Mouse (Mus musculus): ENCODE results near the gene Pros1. TPM values are rescaled to one million over a fixed set of nuclear protein-coding genes. Genes with fewer than 3 reads are reported as not detected.

Gene Pros1
- polyA plus RNA-seq, 1 experiment from 2014 or later, result 12.6 TPM

DNA sequence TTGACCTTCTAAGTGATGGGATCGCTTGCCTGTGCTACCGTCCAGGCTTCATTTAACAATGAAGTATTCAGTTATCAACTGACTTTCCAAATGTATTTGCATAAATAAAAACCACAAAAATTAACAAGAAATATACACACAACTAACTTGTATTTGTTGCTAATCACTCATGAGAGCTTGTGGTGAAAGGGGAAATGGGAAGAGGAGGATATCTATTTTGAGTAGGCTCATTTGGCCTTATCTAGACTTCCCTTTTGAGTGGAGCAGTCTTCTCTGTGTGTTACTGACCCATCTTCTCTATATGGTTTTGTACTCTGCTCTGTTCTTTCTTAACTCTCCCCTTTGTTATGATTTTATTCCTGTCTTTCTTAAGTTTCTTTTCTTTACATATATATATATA, 2.2 kb downstream of the Pros1 start:
- Histone ChIP-seq H3K9me3 (replicated peaks; ENCODE audit: control insufficient read depth, low read length) (no peaks in the 10 kb centered on the region), H3K36me3 (ENCODE audit: control insufficient read depth, insufficient read depth) (no peaks in the 10 kb centered on the region), H3K4me3 (ENCODE audit: low read depth, low read length) (no peak overlapping the region), H3K4me1 (ENCODE audit: control insufficient read depth, low read depth, low read length) (no peaks in the 10 kb centered on the region; the same call in 1 of the 2 replicates), H3K9ac (ENCODE audit: low read depth, low read length) (no peak overlapping the region), H3K4me2 (ENCODE audit: low read depth, low read length) (no peak overlapping the region), H3K27me3 (ENCODE audit: control insufficient read depth, insufficient read depth, low read depth, low read length) (no peaks in the 10 kb centered on the region), H3K27ac (ENCODE audit: low read length) (no peak overlapping the region)
- ATAC-seq (ENCODE audit: low read depth), result no peak
- 48% methylated on average over 2 of the region's 2 CpGs for WGBS (ENCODE audit: insufficient replicate concordance)

DNA sequence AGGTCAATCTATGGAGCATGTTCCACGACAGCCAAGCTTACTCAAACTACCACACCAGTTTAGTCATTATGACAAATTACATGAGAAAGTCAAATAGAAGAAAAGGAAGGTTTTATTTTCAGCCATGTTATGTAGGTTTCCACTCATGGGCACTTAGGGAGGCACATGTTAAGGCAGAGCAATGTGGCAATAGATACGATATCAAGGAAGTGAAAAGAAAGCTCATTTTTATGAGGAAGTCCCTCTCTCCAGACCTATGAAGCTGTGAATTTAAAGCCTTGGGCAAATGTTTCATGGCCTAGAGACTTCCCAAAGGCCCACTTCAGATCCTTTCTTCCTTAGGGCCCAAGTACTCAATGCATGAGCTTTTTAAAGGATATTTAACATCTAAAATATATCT, 3.4 kb downstream of the Pros1 start:
- H3K27me3 ChIP-seq (ENCODE audit: control insufficient read depth, insufficient read depth, low read depth, low read length), result no peaks in the 10 kb centered on the region
- no peak overlapping the region for H3K9ac ChIP-seq (ENCODE audit: low read depth, low read length)
- H3K4me2 ChIP-seq (ENCODE audit: low read depth, low read length), result no peak overlapping the region
- no peaks in the 10 kb centered on the region for H3K9me3 ChIP-seq (replicated peaks; ENCODE audit: control insufficient read depth, low read length)
- H3K27ac ChIP-seq (ENCODE audit: low read length), result no peak overlapping the region
- no peaks in the 10 kb centered on the region for H3K36me3 ChIP-seq (ENCODE audit: control insufficient read depth, insufficient read depth)
- no peaks in the 10 kb centered on the region; the same call in 1 of the 2 replicates for H3K4me1 ChIP-seq (ENCODE audit: control insufficient read depth, low read depth, low read length)
- ATAC-seq (ENCODE audit: low read depth), result no peak
- 59% methylated on average over 2 of the region's 2 CpGs for WGBS (ENCODE audit: insufficient replicate concordance)
- no peak overlapping the region for H3K4me3 ChIP-seq (ENCODE audit: low read depth, low read length)

DNA sequence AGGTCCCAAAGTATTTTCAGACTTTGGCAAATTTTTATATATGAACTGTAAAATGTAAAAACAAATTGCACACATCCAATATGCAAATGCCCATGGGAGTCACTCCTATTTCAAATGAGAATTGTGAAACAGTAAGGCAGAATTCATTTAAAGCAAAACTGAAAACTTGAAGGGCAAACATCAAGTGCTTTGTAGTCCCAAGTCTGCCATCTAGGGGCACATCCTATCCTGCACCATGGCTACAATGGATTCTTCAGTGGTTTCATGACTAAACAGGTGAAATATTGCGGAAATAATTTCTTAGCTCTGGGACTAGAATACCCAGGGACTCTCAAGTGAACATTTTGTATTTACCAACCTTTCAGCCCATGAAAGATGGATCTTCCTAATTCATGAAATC, 3.9 kb downstream of the Pros1 start:
- no peaks in the 10 kb centered on the region for H3K27me3 ChIP-seq (ENCODE audit: control insufficient read depth, insufficient read depth, low read depth, low read length)
- no peaks in the 10 kb centered on the region; the same call in 1 of the 2 replicates for H3K4me1 ChIP-seq (ENCODE audit: control insufficient read depth, low read depth, low read length)
- H3K36me3 ChIP-seq (ENCODE audit: control insufficient read depth, insufficient read depth), result no peaks in the 10 kb centered on the region
- WGBS (ENCODE audit: insufficient replicate concordance), result 69% methylated on average over 1 of the region's 1 CpGs
- no peak for ATAC-seq (ENCODE audit: low read depth)
- H3K9me3 ChIP-seq (replicated peaks; ENCODE audit: control insufficient read depth, low read length), result no peaks in the 10 kb centered on the region
- H3K27ac ChIP-seq (ENCODE audit: low read length), result no peak overlapping the region
- H3K4me2 ChIP-seq (ENCODE audit: low read depth, low read length), result no peak overlapping the region
- H3K4me3 ChIP-seq (ENCODE audit: low read depth, low read length), result no peak overlapping the region
- no peak overlapping the region for H3K9ac ChIP-seq (ENCODE audit: low read depth, low read length)

DNA sequence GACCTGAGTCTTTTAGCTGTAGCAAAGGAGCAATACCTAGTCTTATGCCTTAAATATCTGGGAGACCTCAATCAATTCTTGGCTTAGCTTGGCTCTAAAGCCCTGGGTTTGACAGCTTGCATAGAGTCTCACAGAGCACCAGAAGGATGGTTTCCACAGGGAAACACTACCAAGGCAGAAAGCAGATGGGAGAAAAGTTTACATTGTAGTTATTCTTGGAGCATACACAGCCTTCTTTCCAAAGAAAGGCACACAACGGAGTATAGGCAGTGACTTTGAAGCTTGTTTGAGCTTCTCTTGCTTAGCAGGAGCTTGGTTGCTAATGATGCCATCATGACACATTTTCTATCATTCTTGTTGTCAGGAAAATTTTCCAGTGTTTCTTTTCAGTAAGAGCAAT, 6.0 kb downstream of the Pros1 start:
- no peak overlapping the region for H3K4me2 ChIP-seq (ENCODE audit: low read depth, low read length)
- no peak overlapping the region for H3K4me3 ChIP-seq (ENCODE audit: low read depth, low read length)
- H3K4me1 ChIP-seq (ENCODE audit: control insufficient read depth, low read depth, low read length), result no peaks in the 10 kb centered on the region
- no peaks in the 10 kb centered on the region for H3K27me3 ChIP-seq (ENCODE audit: control insufficient read depth, insufficient read depth, low read depth, low read length)
- no peak overlapping the region for H3K27ac ChIP-seq (ENCODE audit: low read length)
- H3K9ac ChIP-seq (ENCODE audit: low read depth, low read length), result no peak overlapping the region
- H3K9me3 ChIP-seq (replicated peaks; ENCODE audit: control insufficient read depth, low read length), result no peaks in the 10 kb centered on the region
- H3K36me3 ChIP-seq (ENCODE audit: control insufficient read depth, insufficient read depth), result no peaks in the 10 kb centered on the region
- 62% methylated on average over 1 of the region's 1 CpGs for WGBS (ENCODE audit: insufficient replicate concordance)
- ATAC-seq (ENCODE audit: low read depth), result no peak

DNA sequence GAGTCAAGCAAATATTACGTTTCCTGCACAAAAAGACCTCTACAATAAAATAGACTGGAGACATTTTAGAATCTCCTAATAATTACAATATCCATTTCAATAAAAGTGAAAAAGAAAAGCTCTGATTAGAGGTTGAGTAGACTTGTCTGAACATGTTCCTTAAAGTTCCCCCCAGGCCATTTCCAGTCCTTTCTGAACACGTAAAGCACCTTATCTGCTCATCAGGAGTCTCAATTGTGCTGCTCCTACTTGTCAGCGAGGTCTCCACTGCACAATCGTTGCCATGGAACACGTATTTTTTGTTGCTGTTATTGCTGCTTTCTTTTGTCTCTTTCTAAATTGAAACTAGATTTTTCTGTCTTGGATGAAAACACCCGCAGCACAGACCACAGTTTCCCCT, 7.3 kb downstream of the Pros1 start:
- no peaks in the 10 kb centered on the region for H3K27me3 ChIP-seq (ENCODE audit: control insufficient read depth, insufficient read depth, low read depth, low read length)
- no peaks in the 10 kb centered on the region for H3K36me3 ChIP-seq (ENCODE audit: control insufficient read depth, insufficient read depth)
- no peak overlapping the region for H3K9ac ChIP-seq (ENCODE audit: low read depth, low read length)
- no peaks in the 10 kb centered on the region for H3K4me1 ChIP-seq (ENCODE audit: control insufficient read depth, low read depth, low read length)
- ATAC-seq (ENCODE audit: low read depth), result no peak
- 35% methylated on average over 6 of the region's 6 CpGs for WGBS (ENCODE audit: insufficient replicate concordance)
- H3K4me2 ChIP-seq (ENCODE audit: low read depth, low read length), result no peak overlapping the region
- no peak overlapping the region for H3K27ac ChIP-seq (ENCODE audit: low read length)
- no peaks in the 10 kb centered on the region for H3K9me3 ChIP-seq (replicated peaks; ENCODE audit: control insufficient read depth, low read length)
- H3K4me3 ChIP-seq (ENCODE audit: low read depth, low read length), result no peak overlapping the region

DNA sequence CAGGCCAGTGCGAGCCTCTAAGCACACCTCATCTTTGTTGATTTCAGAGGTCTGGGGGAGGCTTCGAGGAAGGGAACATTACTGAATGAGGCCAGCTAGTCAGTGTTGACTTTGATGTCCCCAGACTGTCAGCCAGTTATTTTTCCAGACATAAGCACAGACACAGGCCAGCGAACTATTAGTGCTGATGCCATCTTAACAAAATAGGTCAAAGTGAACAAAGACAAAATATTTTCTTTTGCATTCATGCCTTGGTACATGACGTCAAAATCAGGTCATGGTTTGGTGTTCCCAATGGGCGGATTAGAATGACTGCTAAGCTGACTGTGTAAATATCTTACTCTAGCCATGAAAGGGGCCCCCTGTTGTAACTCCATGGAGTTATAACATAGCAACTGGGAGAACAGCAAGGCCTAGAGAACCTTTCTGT, 18.6 kb downstream of the Pros1 start:
- no peak overlapping the region for H3K27ac ChIP-seq (ENCODE audit: low read length)
- ATAC-seq (ENCODE audit: low read depth), result no peak
- no peak overlapping the region for H3K9ac ChIP-seq (ENCODE audit: low read depth, low read length)
- WGBS (ENCODE audit: insufficient replicate concordance), result 64% methylated on average over 5 of the region's 5 CpGs
- H3K27me3 ChIP-seq (ENCODE audit: control insufficient read depth, insufficient read depth, low read depth, low read length), result no peaks in the 10 kb centered on the region
- H3K4me1 ChIP-seq (ENCODE audit: control insufficient read depth, low read depth, low read length), result no peaks in the 10 kb centered on the region
- H3K36me3 ChIP-seq (ENCODE audit: control insufficient read depth, insufficient read depth), result no peaks in the 10 kb centered on the region
- no peak overlapping the region for H3K4me2 ChIP-seq (ENCODE audit: low read depth, low read length)
- H3K9me3 ChIP-seq (replicated peaks; ENCODE audit: control insufficient read depth, low read length), result no peaks in the 10 kb centered on the region
- no peak overlapping the region for H3K4me3 ChIP-seq (ENCODE audit: low read depth, low read length)

DNA sequence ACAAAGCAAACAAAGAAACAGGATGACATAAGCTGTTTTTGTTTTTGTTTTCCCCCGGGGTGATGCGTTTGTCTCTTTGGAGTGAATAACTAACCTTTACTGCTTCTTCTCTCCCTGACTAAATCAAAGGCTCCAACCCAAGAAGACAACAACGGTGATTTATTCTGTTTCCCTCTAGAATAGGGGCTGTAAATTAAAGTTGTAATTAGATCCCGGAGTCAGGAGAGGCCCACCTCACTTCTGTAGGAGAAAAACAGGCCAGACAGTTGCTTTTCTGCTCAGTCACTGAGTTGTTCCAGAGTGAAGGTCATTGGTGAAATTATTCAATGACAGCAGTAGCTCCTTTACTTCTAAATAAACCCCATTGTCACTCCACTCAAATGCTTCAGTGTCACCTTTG, 19.1 kb downstream of the Pros1 start:
- H3K9me3 ChIP-seq (replicated peaks; ENCODE audit: control insufficient read depth, low read length), result no peaks in the 10 kb centered on the region
- no peak for ATAC-seq (ENCODE audit: low read depth)
- H3K4me3 ChIP-seq (ENCODE audit: low read depth, low read length), result no peak overlapping the region
- no peak overlapping the region for H3K9ac ChIP-seq (ENCODE audit: low read depth, low read length)
- no peaks in the 10 kb centered on the region for H3K4me1 ChIP-seq (ENCODE audit: control insufficient read depth, low read depth, low read length)
- WGBS (ENCODE audit: insufficient replicate concordance), result 53% methylated on average over 4 of the region's 4 CpGs
- no peak overlapping the region for H3K4me2 ChIP-seq (ENCODE audit: low read depth, low read length)
- H3K27me3 ChIP-seq (ENCODE audit: control insufficient read depth, insufficient read depth, low read depth, low read length), result no peaks in the 10 kb centered on the region
- H3K27ac ChIP-seq (ENCODE audit: low read length), result no peak overlapping the region
- H3K36me3 ChIP-seq (ENCODE audit: control insufficient read depth, insufficient read depth), result no peaks in the 10 kb centered on the region

DNA sequence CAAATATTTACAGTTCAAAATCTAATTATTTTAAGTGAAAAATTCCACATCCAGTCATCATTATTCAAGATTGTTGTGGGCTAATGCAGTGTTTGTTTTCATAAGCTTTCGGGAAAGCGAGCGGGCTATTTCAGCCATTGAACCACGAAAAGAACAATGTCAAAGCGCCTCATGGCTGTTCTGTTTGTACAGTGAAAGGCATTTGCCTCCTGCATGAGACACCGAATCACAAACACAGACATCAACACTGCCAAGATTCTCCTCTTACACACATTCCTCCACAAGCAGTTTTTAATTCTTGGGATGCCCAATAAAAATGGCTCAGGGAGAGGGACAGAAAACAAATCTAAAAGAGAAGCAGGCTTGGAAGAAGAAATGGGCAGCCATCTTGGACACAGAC, 20.0 kb downstream of the Pros1 start:
- no peak for ATAC-seq (ENCODE audit: low read depth)
- Histone ChIP-seq H3K9ac (ENCODE audit: low read depth, low read length) (no peak overlapping the region), H3K4me3 (ENCODE audit: low read depth, low read length) (no peak overlapping the region), H3K4me2 (ENCODE audit: low read depth, low read length) (no peak overlapping the region), H3K9me3 (replicated peaks; ENCODE audit: control insufficient read depth, low read length) (no peaks in the 10 kb centered on the region), H3K36me3 (ENCODE audit: control insufficient read depth, insufficient read depth) (no peaks in the 10 kb centered on the region), H3K4me1 (ENCODE audit: control insufficient read depth, low read depth, low read length) (no peaks in the 10 kb centered on the region), H3K27me3 (ENCODE audit: control insufficient read depth, insufficient read depth, low read depth, low read length) (no peaks in the 10 kb centered on the region), H3K27ac (ENCODE audit: low read length) (no peak overlapping the region)
- WGBS (ENCODE audit: insufficient replicate concordance), result 62% methylated on average over 6 of the region's 6 CpGs

DNA sequence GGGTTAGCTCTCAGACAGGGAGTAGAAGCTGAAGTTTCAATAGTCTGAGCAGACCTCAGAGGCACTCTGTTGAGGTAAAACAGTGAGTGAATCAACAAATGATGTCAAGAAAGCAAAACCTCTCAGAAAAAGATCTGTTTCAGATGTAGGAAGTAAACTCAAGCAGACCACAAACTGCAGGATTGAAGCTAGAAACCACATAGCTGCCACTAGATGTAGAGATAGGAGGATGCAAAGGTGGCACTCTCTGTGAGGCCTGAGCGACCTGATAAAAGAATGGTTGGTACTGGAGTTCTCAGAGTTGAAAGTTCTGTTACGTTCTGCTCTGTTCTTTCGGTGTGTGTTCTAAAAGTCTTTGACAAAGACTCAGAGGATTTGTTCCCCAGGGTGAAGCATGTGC, 41.7 kb downstream of the Pros1 start:
- H3K9ac ChIP-seq (ENCODE audit: low read depth, low read length), result no peak overlapping the region
- 52% methylated on average over 3 of the region's 3 CpGs for WGBS (ENCODE audit: insufficient replicate concordance)
- H3K36me3 ChIP-seq (ENCODE audit: control insufficient read depth, insufficient read depth), result no peaks in the 10 kb centered on the region
- no peak overlapping the region for H3K4me2 ChIP-seq (ENCODE audit: low read depth, low read length)
- H3K9me3 ChIP-seq (replicated peaks; ENCODE audit: control insufficient read depth, low read length), result no peaks in the 10 kb centered on the region
- ATAC-seq (ENCODE audit: low read depth), result no peak
- H3K4me3 ChIP-seq (ENCODE audit: low read depth, low read length), result no peak overlapping the region
- H3K27ac ChIP-seq (ENCODE audit: low read length), result no peak overlapping the region
- no peaks in the 10 kb centered on the region for H3K27me3 ChIP-seq (ENCODE audit: control insufficient read depth, insufficient read depth, low read depth, low read length)
- no peaks in the 10 kb centered on the region for H3K4me1 ChIP-seq (ENCODE audit: control insufficient read depth, low read depth, low read length)

DNA sequence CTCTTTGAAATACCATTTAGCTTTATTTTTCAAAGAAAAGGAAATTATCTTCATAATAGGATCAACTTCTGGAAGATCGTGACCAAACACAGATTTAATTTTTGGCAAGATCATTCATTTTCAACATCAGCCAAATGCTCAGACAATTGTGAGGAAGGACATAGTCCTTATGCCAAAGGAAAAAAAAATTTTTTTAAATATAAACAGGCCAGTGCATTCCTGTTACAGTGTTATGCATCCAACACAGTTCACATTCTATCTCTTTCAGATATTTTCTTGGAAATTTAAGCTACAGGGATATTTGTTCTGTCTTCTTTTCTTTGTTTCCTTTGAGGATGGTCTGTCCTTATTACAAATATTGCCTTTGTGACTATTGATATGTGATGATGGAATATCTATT, 57.3 kb downstream of the Pros1 start:
- 72% methylated on average over 1 of the region's 1 CpGs for WGBS (ENCODE audit: insufficient replicate concordance)
- Histone ChIP-seq H3K4me3 (ENCODE audit: low read depth, low read length) (no peak overlapping the region), H3K36me3 (ENCODE audit: control insufficient read depth, insufficient read depth) (no peaks in the 10 kb centered on the region), H3K27me3 (ENCODE audit: control insufficient read depth, insufficient read depth, low read depth, low read length) (no peaks in the 10 kb centered on the region), H3K9me3 (replicated peaks; ENCODE audit: control insufficient read depth, low read length) (no peaks in the 10 kb centered on the region), H3K27ac (ENCODE audit: low read length) (no peak overlapping the region), H3K4me1 (ENCODE audit: control insufficient read depth, low read depth, low read length) (no peaks in the 10 kb centered on the region), H3K4me2 (ENCODE audit: low read depth, low read length) (no peak overlapping the region), H3K9ac (ENCODE audit: low read depth, low read length) (no peak overlapping the region)
- ATAC-seq (ENCODE audit: low read depth), result no peak

All from liver, embryonic 16.5 days (tissue).